Mouse (Mus musculus): ENCODE data around the gene Vmn2r27.

Gene Vmn2r27

DNA sequence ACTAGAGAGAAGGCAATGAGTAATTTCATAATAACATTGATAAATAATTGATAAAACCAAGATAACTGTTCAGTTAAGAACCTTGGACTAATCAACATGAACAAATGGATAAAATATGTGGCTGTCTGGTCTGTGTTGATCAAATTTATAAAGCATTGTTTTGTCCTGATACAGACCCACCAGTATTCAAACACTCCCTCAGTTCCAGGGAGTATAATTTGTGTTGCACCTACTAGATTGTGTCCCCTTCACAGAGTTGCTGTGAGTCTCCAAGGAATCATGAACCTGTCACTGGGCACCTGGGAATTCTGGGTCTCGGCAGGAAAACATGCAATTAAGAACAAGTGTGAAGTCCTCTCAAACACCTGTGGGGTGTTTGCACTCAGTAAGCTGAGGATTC lies at the start of gene Vmn2r27:
Vmn2r27 (minus strand) TSS at position 101 of the 400 bp plus-strand sequence.
- DNase-seq = no peak

DNA sequence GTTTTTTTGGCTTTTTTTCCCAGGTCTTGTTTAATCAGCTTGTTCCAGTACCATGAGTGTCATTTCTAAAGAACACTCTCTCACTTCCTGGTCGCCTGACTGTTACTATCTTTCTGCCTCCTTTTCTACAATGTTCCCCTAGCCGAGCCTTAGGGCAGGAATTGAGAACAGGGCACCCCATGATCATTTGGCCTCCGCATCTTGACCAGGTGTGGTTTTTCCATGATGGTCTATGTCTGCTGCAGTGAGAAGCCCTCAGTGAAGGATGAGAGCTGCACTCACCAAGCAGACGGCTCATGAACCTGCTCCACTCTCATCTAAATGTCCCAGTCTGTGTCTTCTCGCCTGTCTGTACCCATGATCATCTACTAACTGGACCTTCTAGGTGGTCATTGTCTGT lies 46.6 kb upstream of the Vmn2r27 start:
- peak; percentile 93 for DNase-seq

DNA sequence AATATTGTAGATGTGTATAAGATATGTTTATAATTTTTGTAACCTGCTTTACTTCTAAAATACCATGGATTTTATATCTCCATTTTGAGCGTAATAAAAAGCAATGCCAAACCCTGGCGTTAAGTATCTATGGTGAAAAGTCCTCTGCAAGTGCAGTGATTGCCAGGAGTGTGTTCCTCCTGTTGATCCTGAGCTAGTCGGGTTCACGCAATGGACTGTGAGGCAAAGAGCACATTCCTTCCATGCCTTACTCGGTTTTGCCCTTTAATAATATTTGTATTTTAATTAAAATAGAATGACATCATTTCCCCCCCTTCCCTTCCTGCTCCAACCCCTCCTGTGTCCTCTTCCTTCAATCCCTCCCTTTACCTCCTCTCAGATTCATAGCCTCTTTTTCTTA lies 46.0 kb upstream of the Vmn2r27 start:
- peak; percentile 40 for DNase-seq

DNA sequence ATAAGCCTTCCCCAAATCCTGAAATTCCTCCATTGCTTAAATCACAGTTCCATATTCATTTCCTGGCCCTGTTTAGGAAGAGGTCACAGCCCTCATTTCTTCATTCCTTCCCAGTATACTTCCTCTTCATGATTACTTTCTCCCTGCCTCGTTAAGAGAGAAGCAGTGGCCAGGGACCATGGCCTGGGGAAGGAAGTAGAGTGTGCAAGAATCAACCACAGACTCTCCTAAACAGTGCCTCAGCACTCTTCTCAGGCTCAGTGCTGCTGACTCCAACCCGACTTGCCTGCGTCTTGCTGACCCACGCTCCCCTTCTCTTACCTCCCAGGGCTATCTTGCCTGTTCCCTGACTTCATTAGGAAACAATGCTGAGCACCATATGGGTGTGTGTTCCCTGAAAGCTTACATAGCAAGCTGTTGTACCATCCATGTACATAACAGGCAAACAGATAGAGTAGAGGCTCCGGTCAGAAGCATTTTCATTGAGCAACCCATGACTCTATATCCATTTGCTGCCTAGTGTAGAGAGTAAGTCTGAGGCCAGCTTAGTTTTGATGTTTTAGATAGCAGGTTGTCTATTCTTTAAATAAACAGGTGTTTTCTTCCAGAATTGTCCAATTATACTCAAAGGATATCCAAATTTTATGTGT lies 41.7 kb upstream of the Vmn2r27 start:
- DNase-seq = peak; percentile 98

DNA sequence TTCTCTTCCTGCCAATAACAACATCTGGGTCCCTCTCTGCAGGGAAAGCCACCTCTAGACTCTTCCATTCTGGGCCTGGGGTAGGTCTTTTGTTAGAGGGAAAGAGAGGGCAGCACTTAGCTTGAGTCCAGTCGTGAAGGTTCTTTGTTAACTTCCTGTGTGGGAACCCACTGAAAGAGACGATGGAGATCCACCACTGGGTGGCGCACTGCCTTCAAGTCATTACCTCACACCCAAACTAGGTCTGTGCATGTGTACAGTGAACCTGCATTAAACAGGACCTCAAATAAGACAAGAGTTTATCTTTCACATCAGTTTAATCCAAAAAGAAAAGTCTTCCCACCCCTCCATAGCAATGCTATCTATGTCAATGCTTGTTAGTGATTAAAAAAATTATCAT lies 31.0 kb upstream of the Vmn2r27 start:
- peak; percentile 93 for DNase-seq

DNA sequence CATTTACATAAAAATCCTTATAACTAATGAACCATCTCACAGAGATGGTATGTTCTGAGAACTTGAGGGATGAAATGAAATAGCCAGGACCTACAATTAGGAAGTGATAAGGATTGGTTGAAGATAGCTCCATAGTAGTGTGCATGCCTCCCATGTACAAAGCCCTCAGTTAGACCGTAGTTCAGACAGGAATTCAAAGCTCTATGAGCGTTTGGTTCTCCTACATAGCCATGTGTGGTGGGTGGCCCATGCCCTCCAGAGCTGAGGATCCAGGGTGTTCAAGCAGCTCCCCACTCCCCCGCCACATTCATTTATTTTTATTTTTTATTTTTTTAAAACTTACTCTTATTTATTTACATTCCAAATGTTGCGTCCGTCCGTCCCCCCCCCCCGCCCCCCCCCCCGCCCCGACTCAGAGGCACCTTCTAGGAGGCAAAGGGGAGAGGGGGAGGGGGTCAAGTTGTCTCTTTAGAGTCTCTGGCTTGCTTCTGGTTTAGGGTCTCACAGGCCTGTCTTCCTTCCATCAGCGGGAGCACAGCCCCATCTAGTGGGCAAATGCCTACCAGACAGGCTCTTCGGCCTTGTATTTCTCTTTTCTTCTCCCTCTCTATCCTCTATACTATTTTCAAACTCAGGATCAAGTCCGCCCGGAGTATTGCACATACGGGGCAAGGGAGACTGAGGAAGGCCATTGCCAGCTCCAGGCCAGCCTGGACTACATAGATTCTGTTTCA lies 28.7 kb upstream of the Vmn2r27 start:
- DNase-seq = peak; percentile 91

DNA sequence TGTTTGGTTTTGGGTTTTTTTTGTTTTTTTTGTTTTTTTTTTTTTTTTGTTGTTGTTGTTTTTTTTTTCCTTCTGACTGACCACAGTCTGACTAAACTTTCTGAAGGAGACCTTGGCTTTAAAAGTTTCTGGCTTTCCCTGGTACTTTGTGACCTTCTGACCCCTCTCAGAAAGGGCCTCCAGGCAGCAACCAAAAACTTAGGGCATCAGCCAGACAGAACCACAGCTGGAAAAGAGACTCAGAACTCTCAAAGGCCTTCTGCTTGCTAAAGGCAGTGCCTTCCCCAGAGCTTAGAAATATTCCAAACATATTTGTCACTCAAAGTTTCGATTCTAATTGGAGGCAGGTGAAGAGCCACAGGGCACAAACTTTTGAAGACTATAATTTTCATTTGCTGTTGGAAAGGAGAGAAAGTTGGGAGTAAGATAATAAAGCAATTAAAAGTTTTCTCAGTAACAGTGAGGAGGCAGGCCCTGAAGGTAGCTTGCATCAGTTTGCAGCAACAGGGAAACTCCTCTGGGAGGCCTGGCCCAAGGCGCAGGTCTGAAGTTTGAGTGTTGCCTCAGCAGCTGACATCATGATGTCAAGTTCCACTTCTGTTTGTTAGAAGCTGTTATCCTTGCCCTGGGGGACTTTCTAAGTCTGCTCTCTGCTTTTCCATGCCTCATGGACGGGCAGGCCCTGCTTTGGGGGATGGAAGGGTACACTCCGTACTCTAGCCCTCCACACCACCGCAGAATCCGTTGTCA lies 24.2 kb upstream of the Vmn2r27 start:
- peak; percentile 95 for DNase-seq

DNA sequence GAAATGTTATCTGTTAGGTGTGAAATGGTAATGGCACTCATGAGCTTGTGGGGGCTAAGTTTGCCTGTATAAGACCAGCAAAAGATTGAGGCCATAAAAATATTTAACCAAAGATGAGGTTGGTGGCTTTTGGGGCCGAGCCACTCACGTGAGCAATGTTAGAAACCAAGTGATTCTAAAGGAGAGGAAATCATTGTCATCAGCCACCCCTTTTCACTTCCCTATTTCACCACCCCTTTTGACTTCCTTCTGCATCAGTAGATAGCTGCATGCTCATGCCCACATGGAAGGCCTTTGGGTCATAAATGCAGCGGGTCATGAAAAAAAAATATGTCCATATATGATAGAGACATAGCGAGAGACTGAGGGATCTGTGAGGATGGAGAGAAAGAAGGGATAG lies 29.5 kb downstream of the Vmn2r27 start:
- DNase-seq = peak; percentile 85

DNA sequence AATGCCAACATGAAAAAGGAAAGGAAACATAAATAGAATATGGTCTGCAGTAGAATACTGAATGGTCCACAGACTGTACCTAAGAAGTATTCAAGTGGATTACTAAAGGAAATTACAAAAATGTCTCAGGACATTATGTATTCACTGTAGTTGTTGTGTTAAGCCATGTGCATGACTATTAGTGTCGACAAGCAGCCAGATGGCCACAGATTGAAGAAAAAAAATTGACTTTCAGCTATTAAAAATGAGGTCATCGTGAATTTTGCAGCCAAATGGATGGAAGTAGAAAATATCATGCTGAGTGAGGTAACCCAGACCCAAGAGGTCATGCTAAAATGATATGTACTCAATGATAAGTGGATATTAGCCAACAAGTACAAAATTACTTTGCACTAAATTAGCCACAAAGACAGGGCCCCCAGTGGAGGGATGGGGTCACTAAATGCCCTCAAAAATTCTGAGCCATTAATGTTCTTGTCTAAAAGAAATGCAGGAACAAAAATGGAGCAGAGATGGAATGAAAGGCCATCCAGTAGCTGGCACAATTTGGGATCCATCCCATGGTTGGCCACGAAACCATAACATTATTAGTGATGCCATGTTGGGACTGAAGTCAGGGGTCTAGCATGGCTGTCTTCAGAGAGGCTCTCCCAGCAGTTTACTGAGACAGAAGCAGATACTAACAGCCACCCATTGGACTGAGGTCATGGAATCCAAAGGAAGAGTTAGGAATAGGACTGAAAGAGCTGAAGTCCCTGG lies 63.0 kb downstream of the Vmn2r27 start:
- no peak for DNase-seq

DNA sequence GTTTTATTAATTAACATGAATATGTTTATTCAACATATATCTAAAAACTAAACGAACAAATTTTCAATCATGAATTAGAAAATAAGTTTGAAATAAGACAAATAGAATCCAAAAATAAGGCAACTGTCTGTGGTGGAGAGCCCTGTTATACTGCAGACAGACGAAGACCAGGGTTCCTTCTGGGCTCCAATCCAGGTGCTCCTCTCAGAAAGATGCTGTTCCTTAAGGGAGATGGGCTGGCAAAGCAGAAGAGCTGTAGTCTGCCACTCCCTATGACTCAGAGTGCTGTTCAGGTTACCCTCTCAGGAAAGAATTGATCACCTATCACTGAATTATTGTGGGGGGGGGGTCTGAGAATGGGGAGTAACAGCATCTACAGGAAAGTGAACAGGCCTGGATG lies 65.1 kb downstream of the Vmn2r27 start:
- DNase-seq = no peak

DNA sequence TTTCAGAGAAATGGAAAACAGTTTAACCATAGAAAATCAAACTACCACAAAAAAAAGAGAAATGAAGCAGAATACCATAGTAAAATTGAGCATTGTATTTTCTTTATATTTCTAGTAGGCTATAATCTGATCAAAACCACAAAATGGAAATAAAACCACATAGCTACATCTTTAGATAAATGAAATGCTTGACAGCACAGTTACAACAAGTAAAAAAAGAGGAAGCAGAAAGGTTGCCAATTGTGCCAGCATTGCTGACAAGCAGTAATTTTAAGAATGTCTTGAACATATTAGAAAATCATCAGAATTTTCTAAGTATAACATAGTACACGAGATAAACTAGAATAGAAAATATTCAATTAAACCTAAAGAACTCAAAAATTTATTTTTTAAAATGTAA lies 81.8 kb downstream of the Vmn2r27 start:
- no peak for DNase-seq
